Mouse (Mus musculus) embryonic facial prominence, embryonic 13.5 days (tissue): ENCODE results near the gene Mapk8ip3. TPM values are rescaled to one million over a fixed set of nuclear protein-coding genes. Genes with fewer than 3 reads are reported as not detected.

Experiments used
- ATAC-seq: fragments of 200-750 bp; cut with Nextera tagmentation; 2 replicates; pipeline ENCODE4 v1.8.0; 2017; ENCODE audit warnings: low read depth; ENCODE audit not compliant: insufficient number of reproducible peaks, insufficient read depth, low FRiP score, low TSS enrichment
- H3K27ac ChIP-seq: fragments of 300-500 bp; sonication (generic); 2 replicates; pipeline ENCODE4 v1.5.1; 2015; ENCODE audit warnings: moderate library complexity, mild to moderate bottlenecking, inconsistent platforms
- H3K27me3 ChIP-seq: fragments of 300-500 bp; sonication (generic); 2 replicates; pipeline ENCODE4 v1.6.1; 2015; ENCODE audit warnings: mild to moderate bottlenecking, inconsistent platforms
- H3K36me3 ChIP-seq: fragments of 300-500 bp; sonication (generic); 2 replicates; pipeline ENCODE4 v1.6.1; 2015; ENCODE audit warnings: mild to moderate bottlenecking, inconsistent platforms
- H3K4me1 ChIP-seq: fragments of 300-500 bp; sonication (generic); 2 replicates; pipeline ENCODE4 v1.6.1; 2015; ENCODE audit warnings: inconsistent platforms
- H3K4me2 ChIP-seq: fragments of 300-500 bp; sonication (generic); 2 replicates; pipeline ENCODE4 v1.6.1; 2015; ENCODE audit warnings: moderate library complexity, mild to moderate bottlenecking, inconsistent platforms
- H3K4me3 ChIP-seq: fragments of 300-500 bp; sonication (generic); 2 replicates; pipeline ENCODE4 v1.5.1; 2015; ENCODE audit warnings: mild to moderate bottlenecking, inconsistent platforms
- H3K9ac ChIP-seq: fragments of 300-500 bp; sonication (generic); 2 replicates; pipeline ENCODE4 v1.6.1; 2015; ENCODE audit warnings: mild to moderate bottlenecking, inconsistent platforms
- H3K9me3 ChIP-seq: fragments of 300-500 bp; sonication (generic); 2 replicates; pipeline ENCODE4 v1.6.1; 2016; ENCODE audit warnings: inconsistent platforms
- WGBS: fragments of 180-500 bp; shearing (Covaris S2); methylation state at CpG from one replicate; pipeline ENCODE4 v1.1.7; 2015; ENCODE audit warnings: mixed read lengths; 5-methylcytosine and 5-hydroxymethylcytosine counted together
- polyA plus RNA-seq: library from polyadenylated mRNA; unstranded; fragments of >200 nt; fragmentation: Nextera tagmentation; extraction: Ambion mirVana; gene quantifications from 2 replicates; pipeline ENCODE4 v1.2.1, GENCODE M21; 2015

Mapk8ip3 gene
- polyA plus RNA-seq, 1 experiment from 2014 or later = 41.6 TPM

GRCm38 (mm10) chr17:24899153-24899552 lies 37.6 kb downstream of the Mapk8ip3 start:
- Histone ChIP-seq H3K4me1 (peaks cover 30% of the 10 kb centered on the region), H3K4me3 (no peak overlapping the region), H3K27me3 (no peaks in the 10 kb centered on the region), H3K9me3 (no peaks in the 10 kb centered on the region), H3K9ac (no peak overlapping the region), H3K4me2 (no peak overlapping the region), H3K36me3 (peaks cover 68% of the 10 kb centered on the region), H3K27ac (no peak overlapping the region)
- no peak for ATAC-seq
- WGBS = 80% methylated on average over 5 of the region's 5 CpGs

GRCm38 (mm10) chr17:24898041-24898854 lies 38.5 kb downstream of the Mapk8ip3 start:
- Histone ChIP-seq H3K4me3 (peak overlapping the region; percentile 8), H3K9me3 (no peaks in the 10 kb centered on the region), H3K9ac (peak overlapping the region; percentile 96; the same call in 1 of the 2 replicates), H3K36me3 (peaks cover 64% of the 10 kb centered on the region), H3K27me3 (no peaks in the 10 kb centered on the region), H3K4me1 (peaks cover 39% of the 10 kb centered on the region), H3K27ac (no peak overlapping the region), H3K4me2 (no peak overlapping the region)
- no peak for ATAC-seq
- WGBS = 71% methylated on average over 4 of the region's 4 CpGs

- peak overlapping the region; percentile 8 for H3K4me3 ChIP-seq
- H3K27ac ChIP-seq = no peak overlapping the region
- ATAC-seq = no peak
- peaks cover 40% of the 10 kb centered on the region for H3K4me1 ChIP-seq
- H3K9me3 ChIP-seq = no peaks in the 10 kb centered on the region
- no peaks in the 10 kb centered on the region for H3K27me3 ChIP-seq
- peak overlapping the region; percentile 96; the same call in 1 of the 2 replicates for H3K9ac ChIP-seq
- H3K36me3 ChIP-seq = peaks cover 64% of the 10 kb centered on the region
- peak overlapping the region; percentile 98 for H3K4me2 ChIP-seq
- 75% methylated on average over 4 of the region's 4 CpGs for WGBS
Observed at GRCm38 (mm10) chr17:24897600-24897999, 39.2 kb downstream of the Mapk8ip3 start.

- Histone ChIP-seq H3K4me2 (peak overlapping the region; percentile 98), H3K9ac (peak overlapping the region; percentile 96), H3K27ac (peak overlapping the region; percentile 86; the same call in 1 of the 2 replicates), H3K27me3 (no peaks in the 10 kb centered on the region), H3K4me3 (peak overlapping the region; percentile 89), H3K9me3 (no peaks in the 10 kb centered on the region), H3K36me3 (peaks cover 64% of the 10 kb centered on the region), H3K4me1 (peaks cover 40% of the 10 kb centered on the region)
- ATAC-seq = no peak
- WGBS = 34% methylated on average over 11 of the region's 11 CpGs
Observed at GRCm38 (mm10) chr17:24896993-24897269, 39.8 kb downstream of the Mapk8ip3 start.

GRCm38 (mm10) chr17:24896241-24896992 lies 40.4 kb downstream of the Mapk8ip3 start, which contains the start of gene Nme3:
Nme3 (plus strand) TSS chr17:24896500.
- under 1% methylated on average over 50 of the region's 50 CpGs for WGBS
- peak; percentile 67 for ATAC-seq
- H3K9ac ChIP-seq = peak within 1 kb of the TSS; percentile 96
- H3K4me3 ChIP-seq = peak within 1 kb of the TSS; percentile 89
- H3K36me3 ChIP-seq = peaks cover 64% of the 10 kb centered on the region
- no peaks in the 10 kb centered on the region for H3K9me3 ChIP-seq
- no peaks in the 10 kb centered on the region for H3K27me3 ChIP-seq
- H3K27ac ChIP-seq = peak within 1 kb of the TSS; percentile 86
- H3K4me2 ChIP-seq = peak within 1 kb of the TSS; percentile 98
- H3K4me1 ChIP-seq = peaks cover 40% of the 10 kb centered on the region

- no peak for ATAC-seq
- peak overlapping the region; percentile 98 for H3K4me2 ChIP-seq
- H3K9ac ChIP-seq = peak overlapping the region; percentile 96
- H3K4me1 ChIP-seq = peaks cover 40% of the 10 kb centered on the region
- WGBS = 11% methylated on average over 23 of the region's 23 CpGs
- H3K4me3 ChIP-seq = peak overlapping the region; percentile 89
- no peaks in the 10 kb centered on the region for H3K27me3 ChIP-seq
- peak overlapping the region; percentile 86 for H3K27ac ChIP-seq
- H3K36me3 ChIP-seq = peaks cover 64% of the 10 kb centered on the region
- no peaks in the 10 kb centered on the region for H3K9me3 ChIP-seq
Observed at GRCm38 (mm10) chr17:24895571-24896240, 41.1 kb downstream of the Mapk8ip3 start.

GRCm38 (mm10) chr17:24894995-24895547 lies 41.7 kb downstream of the Mapk8ip3 start, which contains the start of the genes Eme2 and Mrps34:
Eme2 (minus strand) TSS chr17:24895087.
Mrps34 (plus strand) TSS chr17:24895116.
- Histone ChIP-seq H3K9ac (peak within 1 kb of the TSS; percentile 96), H3K9me3 (no peaks in the 10 kb centered on the region), H3K4me3 (peak within 1 kb of the TSS; percentile 89), H3K27ac (peak within 1 kb of the TSS; percentile 86), H3K36me3 (peaks cover 64% of the 10 kb centered on the region), H3K4me2 (peak within 1 kb of the TSS; percentile 98), H3K27me3 (no peaks in the 10 kb centered on the region), H3K4me1 (peaks cover 40% of the 10 kb centered on the region)
- WGBS = under 1% methylated on average over 62 of the region's 62 CpGs
- 0 out of 2 replicates have a peak, but pooled peaks have one; percentile 3 for ATAC-seq

- Histone ChIP-seq H3K27me3 (no peaks in the 10 kb centered on the region), H3K4me2 (peak overlapping the region; percentile 98), H3K9ac (peak overlapping the region; percentile 96), H3K27ac (peak overlapping the region; percentile 86), H3K4me3 (peak overlapping the region; percentile 89), H3K9me3 (no peaks in the 10 kb centered on the region), H3K4me1 (peaks cover 40% of the 10 kb centered on the region), H3K36me3 (peaks cover 64% of the 10 kb centered on the region)
- ATAC-seq = no peak
- WGBS = 10% methylated on average over 31 of the region's 31 CpGs
Observed at GRCm38 (mm10) chr17:24894061-24894994, 42.4 kb downstream of the Mapk8ip3 start.

GRCm38 (mm10) chr17:24893276-24893675 lies 43.5 kb downstream of the Mapk8ip3 start:
- 97% methylated on average over 2 of the region's 2 CpGs for WGBS

GRCm38 (mm10) chr17:24892785-24893184 lies 44.0 kb downstream of the Mapk8ip3 start:
- no peak overlapping the region; the same call in 1 of the 2 replicates for H3K9ac ChIP-seq
- H3K4me3 ChIP-seq = no peak overlapping the region
- H3K27ac ChIP-seq = no peak overlapping the region
- H3K4me2 ChIP-seq = no peak overlapping the region
- H3K36me3 ChIP-seq = peaks cover 58% of the 10 kb centered on the region
- H3K9me3 ChIP-seq = no peaks in the 10 kb centered on the region
- no peak for ATAC-seq
- 90% methylated on average over 12 of the region's 12 CpGs for WGBS
- H3K27me3 ChIP-seq = no peaks in the 10 kb centered on the region
- peaks cover 42% of the 10 kb centered on the region for H3K4me1 ChIP-seq

More at GRCm38 (mm10) chr17:24893276-24893675, 43.5 kb downstream of the Mapk8ip3 start:
- Histone ChIP-seq H3K4me2 (peak overlapping the region; percentile 98; the same call in 1 of the 2 replicates), H3K36me3 (peaks cover 62% of the 10 kb centered on the region), H3K9me3 (no peaks in the 10 kb centered on the region), H3K27me3 (no peaks in the 10 kb centered on the region), H3K9ac (no peak overlapping the region; the same call in 1 of the 2 replicates), H3K4me1 (peaks cover 41% of the 10 kb centered on the region), H3K27ac (no peak overlapping the region), H3K4me3 (peak overlapping the region; percentile 89)
- no peak for ATAC-seq
